ENCODE assay signal across 15 mouse cellular contexts in the genomic region with DNA sequence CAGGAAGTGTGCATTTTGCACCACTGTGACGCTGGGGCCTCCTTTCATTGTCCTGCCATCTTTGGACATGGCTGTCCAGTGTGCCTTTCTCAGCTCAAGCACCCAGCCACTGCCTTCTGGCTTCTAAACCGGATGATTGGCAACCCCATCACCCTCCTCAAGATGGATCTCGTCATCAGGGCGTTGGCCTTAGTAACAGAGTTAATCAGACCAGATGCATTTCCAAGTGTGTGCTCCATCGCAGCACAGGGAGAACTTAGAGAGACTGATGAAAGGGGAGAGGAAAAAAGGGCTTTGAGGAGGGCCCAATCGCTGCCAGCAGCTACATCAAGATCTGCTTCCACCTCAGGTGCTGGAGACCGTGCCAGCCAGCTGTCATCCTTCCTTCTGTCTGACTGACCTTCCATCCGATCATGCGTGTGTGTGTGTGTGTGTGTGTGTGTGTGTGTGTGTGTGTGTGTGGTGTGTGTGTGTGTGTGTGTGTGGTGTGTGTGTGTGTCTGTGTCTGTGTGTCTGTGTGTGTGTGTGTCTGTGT.
"Had no signal": no experiment of that assay in that cellular context is flagged by ENCODE, and none has a peak within 500 bp of the region (broad histone marks: within the 10 kb centered on the region; RNA-seq: fewer than 3 reads in every experiment).

No protein-coding gene starts in this region.

- ATAC-seq: lung, postnatal 0 days; midbrain, embryonic 13.5 days had no signal

- DNase-seq: kidney, adult 18-20 months; kidney, postnatal 10 days; kidney, postnatal 4 days; lung, adult 2 months; lung, postnatal 36 days; thymus, adult 2 months; thymus, postnatal 25 days had no signal

- H3K36me3 ChIP-seq: limb, embryonic 13.5 days; liver, embryonic 15.5 days; midbrain, embryonic 13.5 days; neural tube, embryonic 12.5 days; stomach, embryonic 15.5 days had no signal

- H3K4me3 ChIP-seq: layer of hippocampus, adult 2 months; limb, embryonic 13.5 days; liver, embryonic 15.5 days; midbrain, embryonic 13.5 days; neural tube, embryonic 12.5 days; stomach, embryonic 15.5 days had no signal

- H3K9me3 ChIP-seq: limb, embryonic 13.5 days; liver, embryonic 15.5 days; midbrain, embryonic 13.5 days; neural tube, embryonic 12.5 days; stomach, embryonic 15.5 days had no signal

- H3K27ac ChIP-seq: limb, embryonic 13.5 days; liver, embryonic 15.5 days; midbrain, embryonic 13.5 days; neural tube, embryonic 12.5 days; stomach, embryonic 15.5 days had no signal

- H3K27me3 ChIP-seq: limb, embryonic 13.5 days; liver, embryonic 15.5 days; midbrain, embryonic 13.5 days; neural tube, embryonic 12.5 days; stomach, embryonic 15.5 days had no signal

- H3K4me2 ChIP-seq: limb, embryonic 13.5 days; liver, embryonic 11.5 days; liver, embryonic 15.5 days; midbrain, embryonic 13.5 days; neural tube, embryonic 12.5 days; stomach, embryonic 15.5 days had no signal

- H3K9ac ChIP-seq: limb, embryonic 13.5 days; liver, embryonic 15.5 days; midbrain, embryonic 13.5 days; neural tube, embryonic 12.5 days; stomach, embryonic 15.5 days had no signal
